Mouse (Mus musculus) limb, embryonic 10.5 days (tissue): ENCODE measurements around the gene B9d2. TPM values are rescaled to one million over a fixed set of nuclear protein-coding genes. Genes with fewer than 3 reads are reported as not detected.

Experiments
- DNase-seq: peaks from one replicate; pipeline ENCODE4 v3.0.0-alpha.2; 2017; ENCODE audit warnings: low spot score
- H3K27ac ChIP-seq: fragments of 300-500 bp; sonication (generic); 2 replicates; pipeline ENCODE4 v1.5.1; 2016; ENCODE audit warnings: mild to moderate bottlenecking
- H3K27me3 ChIP-seq: fragments of 300-500 bp; sonication (generic); 2 replicates; pipeline ENCODE4 v1.6.1; 2016; ENCODE audit warnings: low read depth, mild to moderate bottlenecking; ENCODE audit not compliant: poor library complexity, severe bottlenecking
- H3K36me3 ChIP-seq: fragments of 300-500 bp; sonication (generic); 2 replicates; pipeline ENCODE4 v1.6.1; 2016; ENCODE audit warnings: mild to moderate bottlenecking, moderate library complexity
- H3K4me1 ChIP-seq: fragments of 300-500 bp; sonication (generic); 2 replicates; pipeline ENCODE4 v1.6.1; 2016
- H3K4me3 ChIP-seq: fragments of 300-500 bp; sonication (generic); 2 replicates; pipeline ENCODE4 v1.5.1; 2016; ENCODE audit warnings: mild to moderate bottlenecking, moderate library complexity
- H3K9me3 ChIP-seq: fragments of 300-500 bp; sonication (generic); replicated peaks from 2 replicates; pipeline ENCODE4 v1.6.1; 2016; ENCODE audit warnings: mild to moderate bottlenecking
- WGBS: fragments of 180-500 bp; shearing (Covaris S2); methylation state at CpG from one replicate; pipeline ENCODE4 v1.1.7; 2016; 5-methylcytosine and 5-hydroxymethylcytosine counted together
- polyA plus RNA-seq: library from polyadenylated mRNA; unstranded; fragments of >200 nt; fragmentation: Nextera tagmentation; extraction: Ambion mirVana; gene quantifications from 2 replicates; pipeline ENCODE4 v1.2.1, GENCODE M21; 2016

The B9d2 gene
- polyA plus RNA-seq, 1 experiment from 2014 or later = 37.7 TPM

- no peaks in the 10 kb centered on the region for H3K36me3 ChIP-seq
- no peaks in the 10 kb centered on the region for H3K9me3 ChIP-seq
- peaks cover 16% of the 10 kb centered on the region for H3K4me1 ChIP-seq
- H3K27me3 ChIP-seq = peaks cover 60% of the 10 kb centered on the region
- no peak overlapping the region for H3K4me3 ChIP-seq
- WGBS = 80% methylated on average over 15 of the region's 15 CpGs
- H3K27ac ChIP-seq = no peak overlapping the region
- no peak for DNase-seq
These were observed 4.3 kb upstream of the B9d2 start for GRCm38 (mm10) chr7:25676085-25676781.

- peaks cover 60% of the 10 kb centered on the region for H3K27me3 ChIP-seq
These were observed 3.6 kb upstream of the B9d2 start for GRCm38 (mm10) chr7:25677013-25677412.

GRCm38 (mm10) chr7:25679971-25680370 lies 609 bp upstream of the B9d2 start:
- WGBS = 4% methylated on average over 6 of the region's 6 CpGs
- H3K36me3 ChIP-seq = peaks cover 7% of the 10 kb centered on the region; the same call in 1 of the 2 replicates
- H3K27me3 ChIP-seq = peaks cover 40% of the 10 kb centered on the region
- no peaks in the 10 kb centered on the region for H3K9me3 ChIP-seq
- H3K27ac ChIP-seq = peak overlapping the region; percentile 90
- no peak for DNase-seq
- peaks cover 21% of the 10 kb centered on the region for H3K4me1 ChIP-seq
- H3K4me3 ChIP-seq = peak overlapping the region; percentile 64

More at GRCm38 (mm10) chr7:25677013-25677412, 3.6 kb upstream of the B9d2 start:
- H3K4me1 ChIP-seq = peaks cover 22% of the 10 kb centered on the region
- H3K4me3 ChIP-seq = no peak overlapping the region
- no peaks in the 10 kb centered on the region for H3K9me3 ChIP-seq
- no peak for DNase-seq
- no peaks in the 10 kb centered on the region for H3K36me3 ChIP-seq
- H3K27ac ChIP-seq = no peak overlapping the region
- 94% methylated on average over 7 of the region's 7 CpGs for WGBS

- peak overlapping the region; percentile 64; the same call in 1 of the 2 replicates for H3K4me3 ChIP-seq
- peaks cover 7% of the 10 kb centered on the region; the same call in 1 of the 2 replicates for H3K36me3 ChIP-seq
- H3K4me1 ChIP-seq = peaks cover 28% of the 10 kb centered on the region
- H3K27ac ChIP-seq = no peak overlapping the region
- no peak for DNase-seq
- H3K27me3 ChIP-seq = peaks cover 40% of the 10 kb centered on the region
- 64% methylated on average over 15 of the region's 15 CpGs for WGBS
- no peaks in the 10 kb centered on the region for H3K9me3 ChIP-seq
These were observed 1.0 kb downstream of the B9d2 start for GRCm38 (mm10) chr7:25681341-25682231.

GRCm38 (mm10) chr7:25683474-25684180 lies 3.0 kb downstream of the B9d2 start:
- H3K4me3 ChIP-seq = no peak overlapping the region
- no peak for DNase-seq
- H3K4me1 ChIP-seq = peaks cover 48% of the 10 kb centered on the region
- 67% methylated on average over 7 of the region's 7 CpGs for WGBS
- H3K9me3 ChIP-seq = no peaks in the 10 kb centered on the region
- peaks cover 49% of the 10 kb centered on the region for H3K27me3 ChIP-seq
- peaks cover 7% of the 10 kb centered on the region; the same call in 1 of the 2 replicates for H3K36me3 ChIP-seq
- no peak overlapping the region for H3K27ac ChIP-seq

- Histone ChIP-seq H3K36me3 (peaks cover 7% of the 10 kb centered on the region; the same call in 1 of the 2 replicates), H3K27ac (no peak overlapping the region), H3K9me3 (no peaks in the 10 kb centered on the region), H3K4me3 (no peak overlapping the region), H3K27me3 (peaks cover 49% of the 10 kb centered on the region), H3K4me1 (peaks cover 58% of the 10 kb centered on the region)
- DNase-seq = no peak
- 89% methylated on average over 6 of the region's 6 CpGs for WGBS
These were observed 4.1 kb downstream of the B9d2 start for GRCm38 (mm10) chr7:25684659-25685058.

- H3K27me3 ChIP-seq = peaks cover 62% of the 10 kb centered on the region
- H3K9me3 ChIP-seq = no peaks in the 10 kb centered on the region
- peaks cover 50% of the 10 kb centered on the region for H3K4me1 ChIP-seq
- no peak overlapping the region for H3K27ac ChIP-seq
- DNase-seq = no peak
- H3K36me3 ChIP-seq = peaks cover 7% of the 10 kb centered on the region; the same call in 1 of the 2 replicates
- 64% methylated on average over 21 of the region's 21 CpGs for WGBS
- peak overlapping the region; percentile 57; the same call in 1 of the 2 replicates for H3K4me3 ChIP-seq
These were observed 5.4 kb downstream of the B9d2 start for GRCm38 (mm10) chr7:25685926-25686470.

- H3K4me3 ChIP-seq = peak within 1 kb of the TSS; percentile 57
- H3K27me3 ChIP-seq = peaks cover 71% of the 10 kb centered on the region
- DNase-seq = peak; percentile 82
- no peaks in the 10 kb centered on the region for H3K9me3 ChIP-seq
- under 1% methylated on average over 68 of the region's 69 CpGs for WGBS
- peaks cover 7% of the 10 kb centered on the region; the same call in 1 of the 2 replicates for H3K36me3 ChIP-seq
- peak within 1 kb of the TSS; percentile 79 for H3K27ac ChIP-seq
- peaks cover 44% of the 10 kb centered on the region for H3K4me1 ChIP-seq
These were observed 6.3 kb downstream of the B9d2 start, which contains the start of gene Tgfb1 for GRCm38 (mm10) chr7:25686680-25687531. Gene Tgfb1, plus strand, starts transcription at chr7:25687002.

GRCm38 (mm10) chr7:25687811-25688401 lies 7.3 kb downstream of the B9d2 start:
- Histone ChIP-seq H3K36me3 (peaks cover 5% of the 10 kb centered on the region; the same call in 1 of the 2 replicates), H3K27me3 (peaks cover 77% of the 10 kb centered on the region), H3K9me3 (no peaks in the 10 kb centered on the region), H3K4me3 (peak overlapping the region; percentile 57), H3K4me1 (peaks cover 42% of the 10 kb centered on the region), H3K27ac (peak overlapping the region; percentile 46)
- WGBS = 1% methylated on average over 47 of the region's 47 CpGs
- DNase-seq = peak; percentile 63

- no peaks in the 10 kb centered on the region for H3K9me3 ChIP-seq
- peak; percentile 71 for DNase-seq
- H3K27ac ChIP-seq = peak overlapping the region; percentile 51; the same call in 1 of the 2 replicates
- peak overlapping the region; percentile 57 for H3K4me3 ChIP-seq
- peaks cover 38% of the 10 kb centered on the region for H3K4me1 ChIP-seq
- H3K27me3 ChIP-seq = peaks cover 77% of the 10 kb centered on the region
- WGBS = 1% methylated on average over 51 of the region's 52 CpGs
- H3K36me3 ChIP-seq = no peaks in the 10 kb centered on the region
These were observed 8.4 kb downstream of the B9d2 start for GRCm38 (mm10) chr7:25688810-25689586.
